Mouse (Mus musculus) megakaryocyte, embryonic 14.5 days (primary cell): ENCODE data around the gene Ncf1. TPM values are rescaled to one million over a fixed set of nuclear protein-coding genes. Genes with fewer than 3 reads are reported as not detected.
A peak's percentile ranks its signal among the peaks of the same experiment; 100 is the strongest.

Experiments
- H3K27me3 ChIP-seq: replicated peaks from 2 replicates; pipeline ENCODE3; 2012; ENCODE audit warnings: inconsistent platforms
- H3K36me3 ChIP-seq: replicated peaks from 2 replicates; pipeline ENCODE3; 2012; ENCODE audit warnings: low read length, inconsistent platforms, mixed read lengths
- H3K4me1 ChIP-seq: 2 replicates; pipeline ENCODE4 v1.6.1; 2012; ENCODE audit warnings: inconsistent platforms
- H3K4me3 ChIP-seq: replicated peaks from 2 replicates; pipeline ENCODE3; 2012; ENCODE audit warnings: moderate library complexity, mild to moderate bottlenecking, inconsistent platforms
- H3K9me3 ChIP-seq: 2 replicates; pipeline ENCODE4 v1.6.1; 2012; ENCODE audit warnings: inconsistent platforms
- FLI1 ChIP-seq: IDR thresholded peaks from 2 replicates; pipeline ENCODE4 v1.6.1; 2012; ENCODE audit warnings: low read length, inconsistent platforms, mixed read lengths
- GATA1 ChIP-seq: IDR thresholded peaks from 3 replicates; pipeline ENCODE4 v1.6.1; 2012; ENCODE audit warnings: mixed read lengths, low read length, inconsistent platforms, borderline replicate concordance
- polyA plus RNA-seq: library from polyadenylated mRNA; stranded (reverse); fragments of >175 nt; gene quantifications from 2 replicates; pipeline ENCODE4 v1.2.3, GENCODE M21; 2012; ENCODE audit warnings: low replicate concordance; ENCODE audit not compliant: insufficient read depth

Ncf1 gene
- polyA plus RNA-seq, 1 experiment = 124 TPM

DNA sequence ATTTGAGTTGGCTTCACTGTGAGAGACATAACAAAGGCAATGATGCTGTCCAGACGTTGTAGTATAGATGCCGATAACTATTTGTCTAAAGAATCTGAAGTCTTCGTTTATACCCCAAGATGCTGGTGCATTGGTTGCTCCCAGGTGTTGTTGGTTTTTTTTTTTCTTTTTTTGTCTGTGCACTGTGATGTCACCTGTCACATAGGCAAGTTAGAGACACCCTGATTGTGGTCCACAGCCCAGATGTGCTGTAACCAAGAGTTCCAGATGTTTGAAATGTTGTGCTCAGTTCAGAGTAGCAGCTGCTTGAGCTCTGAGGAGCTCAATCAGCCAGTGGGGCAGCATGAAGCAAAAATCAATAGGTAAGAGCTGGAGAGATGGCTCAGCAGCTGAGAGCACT lies 43.4 kb downstream of the Ncf1 start:
- Histone ChIP-seq H3K36me3 (peaks cover 7% of the 10 kb centered on the region), H3K9me3 (no peaks in the 10 kb centered on the region), H3K4me3 (no peak overlapping the region), H3K27me3 (no peaks in the 10 kb centered on the region), H3K4me1 (peaks cover 90% of the 10 kb centered on the region)
- TF ChIP-seq GATA1 = no peak
- no peak for TF ChIP-seq FLI1

DNA sequence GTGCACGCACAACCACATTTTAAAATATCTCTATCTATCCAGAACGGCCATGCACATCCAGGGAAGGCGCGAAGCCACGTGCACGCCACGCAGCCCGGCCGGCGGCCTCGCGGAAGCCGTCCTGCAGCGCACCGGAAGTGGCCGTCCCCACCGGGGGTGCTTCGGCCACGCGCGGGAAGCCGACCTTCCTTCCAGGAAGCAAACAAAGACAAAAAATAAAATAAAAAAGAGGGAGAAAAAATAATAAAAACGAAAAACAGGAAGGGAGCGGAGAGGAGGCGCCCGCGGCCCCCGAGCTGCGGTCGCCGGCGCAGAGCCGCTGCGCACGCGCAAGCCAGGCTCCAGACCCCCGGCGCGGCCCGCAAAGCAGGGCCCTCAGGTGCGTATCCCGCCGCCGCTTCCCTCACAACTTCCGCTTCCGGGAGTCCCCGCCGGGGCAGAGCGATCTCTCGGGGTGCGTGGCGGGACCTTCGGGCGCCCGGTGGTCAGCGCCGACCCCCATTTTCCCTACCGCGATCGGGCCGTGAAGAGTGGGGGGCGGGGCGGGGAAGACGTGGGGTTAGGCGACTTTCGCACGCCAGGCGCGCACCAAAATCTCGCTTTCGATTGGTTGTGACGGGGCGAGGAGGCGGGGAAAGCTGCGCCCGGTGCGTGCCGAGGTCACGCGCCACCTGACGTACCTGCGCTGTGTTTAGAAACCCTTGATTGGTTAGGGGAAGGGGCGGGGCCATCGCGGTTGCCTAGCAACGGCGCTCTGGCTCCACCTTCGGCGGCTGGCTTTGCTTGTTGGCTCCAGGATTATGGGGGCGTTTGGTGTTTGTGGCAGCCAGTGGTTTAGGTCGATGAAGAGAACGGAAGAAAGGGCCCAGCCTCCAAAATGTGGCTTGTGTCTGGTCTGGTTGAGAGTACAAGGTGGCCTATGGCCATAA lies 45.3 kb downstream of the Ncf1 start, which contains the start of gene Gtf2ird2:
Gtf2ird2 (plus strand) TSS at position 140 of the 929 bp plus-strand sequence.
- TF ChIP-seq FLI1 = peak; percentile 51; the same call in 1 of the 2 replicates
- no peak for TF ChIP-seq GATA1
- Histone ChIP-seq H3K9me3 (no peaks in the 10 kb centered on the region), H3K4me3 (peak within 1 kb of the TSS; percentile 93), H3K27me3 (no peaks in the 10 kb centered on the region), H3K4me1 (peaks cover 90% of the 10 kb centered on the region), H3K36me3 (peaks cover 2% of the 10 kb centered on the region)

DNA sequence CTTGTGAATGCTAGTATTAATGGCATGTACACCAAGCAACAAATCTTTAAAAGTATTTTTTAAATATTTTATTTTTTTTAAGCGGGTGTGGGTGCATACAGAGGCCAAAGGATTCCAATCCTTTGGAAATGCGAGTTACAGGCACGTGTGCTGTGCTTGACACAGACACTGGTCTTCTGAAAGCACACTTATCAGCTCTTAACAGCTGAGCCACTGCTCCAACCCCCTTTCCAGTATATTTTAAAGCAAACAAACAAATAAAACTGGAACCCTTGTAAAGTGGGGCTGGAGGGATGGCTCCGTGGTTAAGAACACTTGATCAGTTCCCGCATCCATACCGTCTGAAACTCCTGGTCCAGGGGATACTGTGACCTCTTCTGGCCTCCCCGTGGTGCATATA lies 46.3 kb downstream of the Ncf1 start:
- Histone ChIP-seq H3K9me3 (no peaks in the 10 kb centered on the region), H3K36me3 (peaks cover 2% of the 10 kb centered on the region), H3K27me3 (no peaks in the 10 kb centered on the region), H3K4me3 (peak overlapping the region; percentile 93), H3K4me1 (peaks cover 90% of the 10 kb centered on the region)
- TF ChIP-seq FLI1 = no peak
- no peak for TF ChIP-seq GATA1

DNA sequence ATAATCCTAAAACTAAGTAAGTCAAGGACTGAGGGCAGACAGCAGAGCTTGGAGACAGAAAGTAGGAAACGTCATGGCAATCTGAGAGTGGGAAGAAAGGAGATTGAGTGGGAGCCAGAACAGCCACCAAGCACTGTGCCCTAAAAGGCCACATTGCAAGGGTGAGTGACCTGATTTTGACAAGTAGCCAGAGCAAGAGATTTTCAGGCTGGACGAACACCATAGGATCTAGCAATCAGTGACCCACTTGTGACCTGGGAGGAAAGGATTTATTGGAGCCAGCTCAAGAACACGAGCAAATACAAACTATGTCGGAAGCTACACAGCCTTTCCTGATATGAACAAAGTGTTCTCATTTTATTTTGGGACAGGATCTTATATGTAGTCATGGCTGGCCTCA lies 46.7 kb downstream of the Ncf1 start:
- Histone ChIP-seq H3K27me3 (no peaks in the 10 kb centered on the region), H3K4me3 (peak overlapping the region; percentile 12), H3K36me3 (peaks cover 2% of the 10 kb centered on the region), H3K9me3 (no peaks in the 10 kb centered on the region), H3K4me1 (peaks cover 90% of the 10 kb centered on the region)
- TF ChIP-seq FLI1 = no peak
- no peak for TF ChIP-seq GATA1

DNA sequence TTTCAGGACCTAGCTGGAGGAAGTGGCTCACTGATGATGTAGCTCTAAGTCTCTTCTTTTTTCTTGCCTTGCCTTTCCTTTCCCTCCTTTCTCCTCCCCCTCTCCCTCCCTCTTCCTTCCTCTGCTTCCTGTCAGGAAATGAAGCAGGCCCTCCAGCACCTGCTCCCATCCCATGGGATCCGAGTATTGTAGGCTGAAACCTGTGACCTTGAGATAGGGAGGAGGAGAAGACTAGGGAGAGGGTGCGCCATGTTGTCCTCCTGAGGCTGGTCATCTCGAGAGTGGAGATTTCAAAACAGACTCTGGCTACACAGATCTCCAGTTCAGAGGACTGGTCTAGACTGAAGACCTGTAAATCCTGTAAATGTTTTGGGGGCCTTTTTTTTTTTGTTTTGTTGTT lies 47.3 kb downstream of the Ncf1 start:
- TF ChIP-seq FLI1 (no peak), GATA1 (no peak)
- H3K4me1 ChIP-seq = peaks cover 90% of the 10 kb centered on the region
- H3K4me3 ChIP-seq = peak overlapping the region; percentile 54
- no peaks in the 10 kb centered on the region for H3K9me3 ChIP-seq
- no peaks in the 10 kb centered on the region for H3K27me3 ChIP-seq
- H3K36me3 ChIP-seq = no peaks in the 10 kb centered on the region

DNA sequence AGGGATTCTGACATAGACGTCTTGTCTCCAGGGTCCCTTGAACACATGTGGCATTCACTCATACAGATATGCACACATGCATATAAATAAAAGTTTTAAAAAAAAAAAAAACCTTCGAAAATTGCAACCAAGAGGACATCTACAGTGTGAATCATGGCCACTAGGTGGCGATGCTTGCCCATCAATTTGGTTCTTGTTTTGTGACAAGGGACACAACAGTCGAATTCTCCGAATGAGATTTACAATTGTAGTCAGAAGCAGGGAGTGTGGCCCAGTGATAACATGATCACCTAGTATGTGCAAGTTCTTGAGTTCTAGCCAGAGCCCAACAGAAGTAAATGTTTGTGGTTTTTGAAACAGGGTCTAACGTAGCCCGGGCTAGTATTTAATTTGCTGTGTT lies 49.6 kb downstream of the Ncf1 start:
- Histone ChIP-seq H3K36me3 (no peaks in the 10 kb centered on the region), H3K4me1 (peaks cover 83% of the 10 kb centered on the region), H3K9me3 (no peaks in the 10 kb centered on the region), H3K27me3 (no peaks in the 10 kb centered on the region), H3K4me3 (no peak overlapping the region)
- no peak for TF ChIP-seq FLI1
- TF ChIP-seq GATA1 = no peak

DNA sequence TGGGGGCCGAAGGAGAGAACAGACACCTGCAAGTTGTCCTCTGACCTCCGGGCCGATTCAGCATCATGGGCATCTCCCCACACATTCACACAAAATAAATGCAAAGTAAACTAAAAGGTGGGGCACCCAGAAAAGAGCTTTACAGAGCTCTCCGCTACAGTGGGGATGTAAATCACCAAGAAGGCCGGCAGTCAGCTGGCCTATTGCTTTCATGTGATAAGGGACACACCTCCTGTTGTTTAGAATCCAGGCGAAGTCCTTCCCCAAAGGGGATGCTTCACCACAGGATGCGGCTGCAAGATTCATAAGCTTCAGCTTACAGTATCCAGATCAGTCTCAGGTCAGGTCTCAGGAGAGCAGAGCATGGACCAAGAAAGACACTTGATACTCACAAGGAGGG lies 50.9 kb downstream of the Ncf1 start:
- TF ChIP-seq GATA1 (no peak), FLI1 (no peak)
- Histone ChIP-seq H3K27me3 (no peaks in the 10 kb centered on the region), H3K4me1 (peaks cover 93% of the 10 kb centered on the region)

DNA sequence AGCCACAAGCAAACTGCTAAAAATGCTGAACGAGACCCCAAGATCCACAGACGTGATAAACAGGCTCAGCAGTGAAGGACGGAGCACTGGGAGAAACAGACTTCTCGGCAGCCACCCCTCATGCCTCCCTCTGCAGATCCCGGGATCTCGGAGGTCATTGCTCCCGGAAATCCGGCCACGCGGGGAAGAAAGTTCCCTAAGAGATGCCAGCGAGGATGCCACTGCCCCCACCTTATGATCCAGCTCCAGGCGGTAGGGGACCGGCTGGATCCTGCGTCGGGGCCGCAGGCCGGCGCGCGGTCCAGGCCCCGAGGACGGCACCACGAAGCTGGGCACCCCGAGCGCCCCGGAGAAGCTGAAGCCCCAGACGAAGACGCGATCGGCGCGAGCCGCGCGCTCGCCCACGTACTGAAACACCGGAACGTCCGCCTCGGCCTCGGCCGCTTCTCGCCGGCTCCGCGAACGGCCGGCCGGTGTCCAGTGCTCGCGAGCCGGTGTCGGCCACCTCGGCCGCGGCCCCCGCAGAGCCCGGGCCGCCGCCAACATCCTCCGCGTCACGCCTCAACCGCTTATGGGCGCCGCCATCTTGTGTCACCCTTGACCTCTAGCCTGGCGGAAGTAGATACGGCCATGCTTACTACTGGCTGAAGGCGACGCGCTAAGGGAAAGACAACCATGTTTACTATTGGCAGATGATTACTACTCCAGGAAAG lies 53.1 kb downstream of the Ncf1 start, which contains the start of gene Rcc1l:
Rcc1l (minus strand) TSS at position 606 of the 713 bp plus-strand sequence.
- H3K9me3 ChIP-seq = no peaks in the 10 kb centered on the region

More for the DNA sequence above, 50.9 kb downstream of the Ncf1 start:
- H3K9me3 ChIP-seq = no peaks in the 10 kb centered on the region
- H3K4me3 ChIP-seq = no peak overlapping the region
- peaks cover 4% of the 10 kb centered on the region for H3K36me3 ChIP-seq

DNA sequence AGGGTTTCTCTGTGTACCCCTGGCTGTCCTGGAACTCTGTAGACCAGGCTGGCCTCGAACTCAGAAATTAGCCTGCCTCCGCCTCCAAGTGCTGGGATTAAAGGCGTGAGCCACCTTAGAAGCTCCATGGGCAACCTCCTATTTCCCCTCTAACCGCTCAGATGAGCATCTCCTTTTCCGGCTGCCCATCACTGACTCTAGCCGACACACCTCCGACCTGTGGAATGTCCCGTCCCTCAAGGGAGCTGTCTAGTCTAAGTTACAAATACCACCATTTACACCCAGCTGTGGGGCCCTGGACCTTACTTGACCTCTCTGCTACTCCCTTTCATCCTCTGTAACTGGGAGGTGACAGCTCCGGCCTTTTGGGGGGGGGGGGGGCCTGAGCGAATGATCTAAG lies 53.7 kb downstream of the Ncf1 start:
- H3K4me3 ChIP-seq = peak overlapping the region; percentile 93
- TF ChIP-seq GATA1 = no peak
- H3K36me3 ChIP-seq = peaks cover 25% of the 10 kb centered on the region
- H3K9me3 ChIP-seq = no peaks in the 10 kb centered on the region
- peaks cover 76% of the 10 kb centered on the region for H3K4me1 ChIP-seq
- no peaks in the 10 kb centered on the region for H3K27me3 ChIP-seq

More for the DNA sequence above, 53.1 kb downstream of the Ncf1 start, which contains the start of gene Rcc1l:
- no peaks in the 10 kb centered on the region for H3K27me3 ChIP-seq
- H3K36me3 ChIP-seq = peaks cover 18% of the 10 kb centered on the region
- TF ChIP-seq FLI1 (no peak), GATA1 (no peak; the same call in 2 of the 3 replicates)
- peaks cover 82% of the 10 kb centered on the region for H3K4me1 ChIP-seq
- H3K4me3 ChIP-seq = peak within 1 kb of the TSS; percentile 93
